Mouse (Mus musculus) mesoderm, embryonic 11.5 days (tissue): ENCODE measurements around the gene Cfl1.
A peak's percentile ranks its signal among the peaks of the same experiment; 100 is the strongest.

ENCODE experiments used
- DNase-seq: peaks from one replicate; pipeline ENCODE4 v3.0.0-alpha.2; 2012; ENCODE audit warnings: low read depth, low spot score

The Cfl1 gene

DNA sequence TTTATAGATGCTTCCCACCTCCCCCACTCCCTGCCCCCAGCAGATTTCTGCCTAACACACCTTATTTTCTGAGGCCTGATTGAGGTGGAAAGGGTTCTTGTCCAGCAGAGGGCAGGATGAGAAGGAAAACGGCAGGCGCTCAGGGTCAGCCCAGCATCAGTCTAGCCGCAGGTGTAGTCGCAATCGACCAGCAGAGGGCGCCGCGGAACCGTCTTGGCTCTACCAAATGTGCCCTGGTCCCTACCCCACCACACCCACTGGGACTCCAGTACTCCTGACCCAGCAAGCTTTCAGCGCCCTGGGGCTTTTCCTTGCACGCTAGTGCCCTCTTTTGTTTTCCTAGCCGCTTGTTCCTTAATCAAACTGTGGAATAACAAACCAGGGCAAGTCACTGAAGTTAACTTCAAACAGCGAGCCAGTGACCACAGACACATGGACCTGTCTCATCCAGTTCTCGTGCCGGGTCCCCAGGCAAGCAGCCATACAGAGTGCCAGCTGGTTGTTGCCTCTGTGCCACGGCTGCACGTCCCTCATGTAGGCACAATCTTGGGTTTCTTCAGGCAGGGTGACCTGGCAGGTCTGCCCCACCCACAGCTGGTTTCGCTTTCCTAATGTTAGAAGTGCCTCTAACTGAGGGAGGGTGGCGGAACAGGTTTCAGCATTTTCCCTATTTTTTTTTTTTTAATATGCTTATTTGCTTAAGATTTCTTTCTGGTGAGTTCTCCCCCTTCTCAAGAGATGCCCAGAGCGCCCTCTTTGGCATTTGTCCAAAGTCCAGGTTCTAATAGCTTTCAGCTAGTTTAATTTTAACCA, 39.3 kb downstream of the Cfl1 start:
- DNase-seq, result peak; percentile 93

DNA sequence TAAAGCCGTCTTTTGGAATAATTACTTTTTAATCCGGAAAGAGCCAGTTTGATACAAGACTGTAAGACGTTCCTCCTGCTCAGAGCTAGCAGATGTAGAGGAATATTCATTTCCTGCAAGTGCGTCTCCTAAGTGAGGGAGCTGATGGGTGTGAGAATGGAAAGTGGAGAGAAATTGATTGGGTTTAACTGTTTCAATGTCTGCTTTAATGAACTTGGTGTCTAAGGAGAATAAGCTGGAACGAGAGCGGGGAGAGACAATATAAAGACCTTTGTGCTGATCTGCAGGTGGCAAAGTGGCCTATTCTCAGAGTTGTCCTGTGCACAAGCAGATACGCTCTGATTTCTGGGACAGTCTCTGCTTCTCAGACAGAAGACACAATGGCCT, 39.9 kb downstream of the Cfl1 start:
- no peak for DNase-seq

DNA sequence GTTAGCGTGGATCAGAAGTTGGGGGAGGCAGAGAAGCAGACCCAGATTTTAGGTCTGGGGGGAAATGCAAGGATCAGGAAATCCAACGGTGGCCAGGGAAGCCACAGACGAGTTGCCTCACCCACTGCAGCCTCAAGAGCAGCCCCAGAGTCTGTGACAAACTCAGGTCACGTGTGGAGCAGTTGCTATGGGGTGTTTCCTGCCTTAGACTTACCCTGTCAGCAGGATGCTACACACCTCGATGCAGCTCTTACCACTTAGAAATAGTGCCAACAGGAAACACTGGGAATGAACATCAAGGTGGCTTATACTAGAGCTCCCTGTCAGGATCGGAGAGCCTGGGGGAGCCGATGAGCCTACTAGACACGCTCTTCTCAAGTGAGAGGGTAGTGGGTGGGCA, 42.3 kb downstream of the Cfl1 start:
- no peak for DNase-seq

DNA sequence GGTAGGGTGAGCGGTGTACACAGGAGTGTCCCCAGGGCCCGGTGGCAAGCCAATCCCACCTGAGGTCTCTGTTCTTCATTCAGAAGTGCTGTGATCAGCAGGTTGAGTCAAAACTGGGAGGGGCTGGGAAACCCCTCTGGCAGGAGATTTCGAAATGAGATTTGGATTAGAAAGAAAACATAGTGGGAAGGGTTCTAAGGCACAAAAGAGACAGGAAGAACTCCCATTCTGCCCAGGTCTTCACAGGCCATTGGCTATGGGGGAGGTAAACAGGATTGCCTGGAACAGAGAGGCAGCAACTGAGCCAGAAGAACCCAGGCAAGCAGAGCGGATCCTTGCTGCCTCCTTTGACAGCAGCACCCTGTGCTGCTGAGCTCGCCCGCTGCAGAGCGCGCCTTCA, 48.5 kb downstream of the Cfl1 start:
- DNase-seq, result no peak

DNA sequence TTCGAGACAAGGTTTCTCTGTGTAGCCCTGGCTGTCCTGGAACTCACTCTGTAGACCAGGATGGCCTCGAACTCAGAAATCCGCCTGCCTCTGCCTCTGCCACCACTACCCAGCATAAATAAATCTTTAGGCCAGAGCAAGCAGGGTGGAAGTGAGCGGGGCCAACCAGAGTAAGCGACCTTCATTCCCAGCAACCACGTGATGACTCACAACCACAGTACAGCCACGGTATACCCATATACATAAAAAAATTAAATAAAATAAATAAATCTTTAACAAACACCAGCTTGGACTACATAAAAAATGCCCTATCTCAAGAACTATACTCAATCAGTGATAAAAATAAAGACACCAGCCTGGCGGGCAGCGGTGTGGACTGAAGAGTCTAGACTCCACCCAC, 53.1 kb downstream of the Cfl1 start:
- DNase-seq, result no peak

DNA sequence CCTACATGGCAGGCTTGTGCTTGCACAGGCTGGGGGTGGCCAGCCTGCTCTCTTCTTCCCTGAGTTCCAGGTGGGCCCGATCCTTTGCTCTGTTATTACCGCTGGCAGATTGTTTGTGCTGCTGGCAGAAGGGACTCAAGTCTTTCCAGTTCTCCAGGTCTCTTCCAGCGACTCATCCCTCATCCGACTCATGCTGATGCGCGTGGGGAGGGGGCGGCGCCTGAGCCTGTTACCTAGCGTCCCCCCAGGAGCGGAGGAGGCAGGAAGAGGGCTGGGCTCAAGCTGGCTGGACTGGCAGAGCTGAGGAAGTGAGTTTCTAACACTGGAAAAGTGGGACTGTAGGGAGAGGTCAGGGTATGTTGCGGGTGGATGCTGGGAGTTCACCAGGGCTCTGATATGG, 53.8 kb downstream of the Cfl1 start:
- DNase-seq, result no peak
